9 mouse cellular contexts compared by ENCODE assay signal in the genomic region with DNA sequence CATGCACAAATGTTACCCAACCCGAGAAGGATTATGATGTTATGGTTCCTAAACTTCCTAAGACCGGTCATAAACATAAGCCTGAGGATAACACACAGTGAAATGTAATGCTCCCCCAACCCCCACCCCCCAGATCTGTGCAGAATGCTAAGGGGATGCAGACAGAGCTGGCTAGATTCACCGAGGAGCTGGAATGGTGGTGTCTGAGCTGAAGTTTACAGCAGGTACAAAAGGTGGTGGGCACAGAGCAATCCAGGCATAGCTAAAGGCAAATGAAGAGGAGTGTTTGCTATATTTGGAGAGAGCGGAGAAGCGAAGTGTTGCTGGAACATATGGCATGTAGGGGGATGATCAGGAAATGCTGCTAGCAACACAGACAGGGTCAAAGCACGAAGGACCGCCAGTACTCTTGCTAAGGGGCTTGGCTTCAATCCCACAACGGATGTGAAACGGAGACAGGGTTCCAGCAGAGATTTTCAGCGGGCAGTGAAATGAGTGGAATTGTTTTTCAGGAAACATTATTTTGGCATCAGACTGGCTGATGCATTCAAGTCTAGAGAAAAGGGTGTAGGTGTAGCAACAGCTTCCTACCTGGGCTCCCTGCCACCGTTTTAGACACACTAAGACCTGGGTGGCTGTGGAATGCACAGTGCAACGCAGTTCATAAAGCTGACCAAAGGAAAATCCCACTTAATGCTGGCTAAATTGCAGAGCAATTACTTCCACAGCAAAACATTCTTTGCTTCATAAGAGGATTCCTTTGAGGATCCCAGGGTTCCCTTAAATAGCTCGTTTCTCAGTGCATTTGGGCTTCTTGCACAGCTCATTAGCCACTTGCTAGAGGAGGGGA.
DNase-seq lines count a peak whose midpoint lies in the region; ATAC-seq and TF ChIP-seq lines count a peak whose summit lies in the region.
"Had no signal": no experiment of that assay in that cellular context is flagged by ENCODE, and none has a peak within 500 bp of the region (broad histone marks: within the 10 kb centered on the region; RNA-seq: fewer than 3 reads in every experiment).

No protein-coding gene starts in this region.

- DNase-seq in embryo, embryonic 10.5 days (ENCODE audit: low spot score), result peak; percentile 5
- no peak for DNase-seq in embryo, embryonic 11 days
- no peak for DNase-seq in midbrain, embryonic 11.5 days (ENCODE audit: low spot score, missing footprints)
- DNase-seq in layer of hippocampus, adult 2 months (ENCODE audit: low spot score in 2 of 2), result peak; percentile 15 to 34
- DNase-seq in ovary, postnatal 10 days (ENCODE audit: low spot score), result no peak
- DNase-seq in gastrocnemius, adult 18-20 months (ENCODE audit: low spot score), result no peak

- ATAC-seq in midbrain, embryonic 16.5 days, result peak; percentile 54; the same call in 1 of the 2 replicates
- ATAC-seq in midbrain, embryonic 11.5 days (ENCODE audit: low FRiP score), result no peak

- H3K27me3 ChIP-seq in midbrain, embryonic 16.5 days (ENCODE audit: control insufficient read depth, insufficient read depth, low read depth, low read length), result no peaks in the 10 kb centered on the region
- no peaks in the 10 kb centered on the region for H3K27me3 ChIP-seq in midbrain, embryonic 11.5 days (ENCODE audit: control insufficient read depth, insufficient read depth, low read length)
- H3K27me3 ChIP-seq: liver, embryonic 15.5 days had no signal

- no peaks in the 10 kb centered on the region for H3K9me3 ChIP-seq in midbrain, embryonic 16.5 days (replicated peaks; ENCODE audit: control insufficient read depth, low read length, poor library complexity, severe bottlenecking)
- H3K9me3 ChIP-seq in midbrain, embryonic 11.5 days (ENCODE audit: control insufficient read depth, low read length), result no peaks in the 10 kb centered on the region
- H3K9me3 ChIP-seq: liver, embryonic 15.5 days had no signal

- H3K4me3 ChIP-seq in midbrain, embryonic 16.5 days (ENCODE audit: low read depth, low read length), result no peak overlapping the region
- H3K4me3 ChIP-seq in midbrain, embryonic 11.5 days (ENCODE audit: low read depth, low read length), result no peak overlapping the region
- H3K4me3 ChIP-seq in layer of hippocampus, adult 2 months, result peak overlapping the region; percentile 39
- H3K4me3 ChIP-seq in olfactory bulb, adult 2 months (ENCODE audit: insufficient read depth, low read depth, low read length), result no peak overlapping the region
- H3K4me3 ChIP-seq: liver, embryonic 15.5 days had no signal

- no peak overlapping the region for H3K9ac ChIP-seq in midbrain, embryonic 16.5 days (ENCODE audit: low read depth, low read length)
- H3K9ac ChIP-seq in midbrain, embryonic 11.5 days (ENCODE audit: low read length), result no peak overlapping the region
- H3K9ac ChIP-seq: liver, embryonic 15.5 days had no signal

- TF ChIP-seq CTCF in layer of hippocampus, adult 2 months (conservative IDR thresholded peaks at IDR 0.05), result no peak
- TF ChIP-seq CTCF in olfactory bulb, adult 2 months (IDR thresholded peaks at IDR 0.05; ENCODE audit: insufficient read depth, low read depth, low read length), result no peak

- H3K36me3 ChIP-seq in midbrain, embryonic 16.5 days (ENCODE audit: control insufficient read depth, insufficient read depth, low read length), result no peaks in the 10 kb centered on the region
- no peaks in the 10 kb centered on the region for H3K36me3 ChIP-seq in midbrain, embryonic 11.5 days (ENCODE audit: control insufficient read depth, insufficient read depth, low read length)
- H3K36me3 ChIP-seq: liver, embryonic 15.5 days had no signal

- no peak for TF ChIP-seq POLR2A in olfactory bulb, adult 2 months (IDR thresholded peaks at IDR 0.05; ENCODE audit: insufficient read depth, low read depth, low read length)

- H3K27ac ChIP-seq in midbrain, embryonic 16.5 days (ENCODE audit: low read length), result peak overlapping the region; percentile 26
- no peak overlapping the region for H3K27ac ChIP-seq in midbrain, embryonic 11.5 days (ENCODE audit: low read depth, low read length)
- peak overlapping the region; percentile 75 for H3K27ac ChIP-seq in layer of hippocampus, adult 2 months
- peak overlapping the region; percentile 24; the same call in 1 of the 2 replicates for H3K27ac ChIP-seq in olfactory bulb, adult 2 months (ENCODE audit: insufficient read depth, low read depth, low read length)
- H3K27ac ChIP-seq: liver, embryonic 15.5 days had no signal

- 0 out of 2 replicates have a peak overlapping the region, but pooled peaks have one; percentile 12 for H3K4me2 ChIP-seq in midbrain, embryonic 16.5 days (ENCODE audit: low read length)
- no peak overlapping the region for H3K4me2 ChIP-seq in midbrain, embryonic 11.5 days
- H3K4me2 ChIP-seq: liver, embryonic 15.5 days had no signal

- WGBS in midbrain, embryonic 16.5 days, result 35% methylated on average over 13 of the region's 13 CpGs
- WGBS in midbrain, embryonic 11.5 days, result 62% methylated on average over 13 of the region's 13 CpGs
- 18% methylated on average over 13 of the region's 13 CpGs for WGBS in olfactory bulb, adult 2 months

- peaks cover 8% of the 10 kb centered on the region; the same call in 1 of the 2 replicates for H3K4me1 ChIP-seq in midbrain, embryonic 16.5 days (ENCODE audit: control insufficient read depth, insufficient read depth, low read length)
- H3K4me1 ChIP-seq in midbrain, embryonic 11.5 days (ENCODE audit: control insufficient read depth, insufficient read depth, low read length), result no peaks in the 10 kb centered on the region
- peaks cover 2% of the 10 kb centered on the region; the same call in 1 of the 2 replicates for H3K4me1 ChIP-seq in olfactory bulb, adult 2 months (ENCODE audit: control insufficient read depth, insufficient read depth, low read length)
- H3K4me1 ChIP-seq: liver, embryonic 15.5 days had no signal

Comparison
In these comparisons a context has a peak if more than half of its experiments do, and no peak if none do; other contexts are left out.
1. DNase-seq: peak in embryo, embryonic 10.5 days (single experiment) and layer of hippocampus, adult 2 months (2 of 2); none in embryo, embryonic 11 days (single experiment), midbrain, embryonic 11.5 days (single experiment), ovary, postnatal 10 days (single experiment) and gastrocnemius, adult 18-20 months (single experiment).